Mouse (Mus musculus) adipocyte (in vitro differentiated cells): ENCODE measurements around the gene Srrm3.
A peak's percentile ranks its signal among the peaks of the same experiment; 100 is the strongest.

Experiments
- DNase-seq: peaks from one replicate; pipeline ENCODE4 v3.0.0-alpha.2; 2016; ENCODE audit warnings: low spot score

Srrm3 gene

DNA sequence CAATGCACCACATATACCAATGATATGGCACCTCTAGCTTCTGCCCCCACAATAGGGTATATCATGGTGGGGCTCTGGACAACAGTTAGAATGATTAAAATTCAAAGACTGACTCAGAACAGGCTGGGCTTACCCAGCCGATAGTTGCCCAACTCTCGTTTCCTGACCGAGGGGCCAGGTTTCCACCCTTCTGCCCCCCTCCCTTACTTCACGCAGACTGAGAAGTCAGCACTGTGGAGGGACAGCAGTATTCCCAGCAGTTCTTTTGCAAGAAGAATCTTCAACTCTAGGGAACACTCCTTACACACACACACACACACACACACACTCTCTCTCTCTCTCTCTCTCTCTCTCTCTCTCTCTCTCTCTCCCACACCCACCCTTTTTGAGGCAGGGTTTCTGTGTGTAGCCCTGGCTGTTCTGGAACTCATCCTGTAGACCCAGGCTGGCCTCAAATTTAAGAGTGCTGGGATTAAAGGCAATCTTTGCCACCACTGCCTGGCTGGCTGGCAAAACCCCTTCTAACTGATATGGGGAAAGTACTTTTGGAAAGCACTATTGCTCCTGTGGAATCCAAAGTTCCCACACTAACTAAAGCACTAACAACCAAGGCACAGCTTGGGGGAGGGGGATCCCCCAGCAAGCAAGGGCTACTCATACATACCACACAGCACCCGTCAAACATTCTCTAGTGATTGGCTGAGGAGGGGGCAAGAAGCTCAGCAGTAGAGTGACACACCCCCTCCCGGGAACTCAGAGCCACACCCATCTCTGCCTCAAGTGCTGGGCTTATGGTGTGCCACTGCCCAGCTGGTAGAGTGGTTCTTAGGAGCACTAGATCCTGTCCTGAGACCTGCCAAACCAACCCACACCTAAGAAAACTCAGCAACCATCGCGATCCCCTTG, 98.9 kb downstream of the Srrm3 start:
- DNase-seq: peak; percentile 71

DNA sequence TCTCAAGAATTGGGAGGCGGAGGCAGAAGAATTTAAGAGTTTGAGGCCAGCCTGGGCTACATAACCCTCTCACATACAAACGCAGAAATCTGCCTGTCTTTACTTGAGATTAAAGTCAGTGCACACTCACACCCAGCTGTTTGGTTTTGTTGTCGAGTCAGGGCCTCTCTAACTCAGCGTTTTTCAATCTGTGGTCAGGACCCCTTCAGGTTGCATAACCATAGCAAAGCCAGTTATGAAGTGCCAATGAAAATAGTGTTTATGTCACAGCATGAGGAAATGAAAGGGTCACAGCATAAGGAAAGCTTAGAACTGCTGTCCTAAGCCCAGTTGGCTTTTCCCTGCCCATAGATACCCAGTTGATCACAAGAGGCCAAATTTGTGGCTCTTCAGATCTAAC, 100.2 kb downstream of the Srrm3 start:
- DNase-seq: peak; percentile 72

DNA sequence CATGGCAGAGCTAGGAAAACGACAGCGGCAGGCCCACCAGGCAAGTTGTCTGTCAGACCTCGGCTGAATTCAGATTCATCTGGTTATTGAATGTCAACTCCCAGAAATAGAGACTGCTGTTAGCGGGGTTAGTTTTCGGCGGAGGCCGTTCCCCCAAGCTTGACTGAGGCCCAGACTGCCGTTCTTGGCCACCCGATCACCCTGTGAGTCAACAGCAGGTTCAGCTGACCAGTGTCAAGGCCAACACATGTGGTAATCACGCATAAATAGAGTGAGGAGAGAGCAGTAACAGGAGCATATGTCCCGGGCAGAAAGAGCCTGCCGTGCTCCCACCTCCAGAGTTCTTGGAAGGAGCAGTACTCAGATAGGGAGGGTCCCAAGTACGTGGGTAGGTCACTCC, 100.6 kb downstream of the Srrm3 start:
- DNase-seq: peak; percentile 86

DNA sequence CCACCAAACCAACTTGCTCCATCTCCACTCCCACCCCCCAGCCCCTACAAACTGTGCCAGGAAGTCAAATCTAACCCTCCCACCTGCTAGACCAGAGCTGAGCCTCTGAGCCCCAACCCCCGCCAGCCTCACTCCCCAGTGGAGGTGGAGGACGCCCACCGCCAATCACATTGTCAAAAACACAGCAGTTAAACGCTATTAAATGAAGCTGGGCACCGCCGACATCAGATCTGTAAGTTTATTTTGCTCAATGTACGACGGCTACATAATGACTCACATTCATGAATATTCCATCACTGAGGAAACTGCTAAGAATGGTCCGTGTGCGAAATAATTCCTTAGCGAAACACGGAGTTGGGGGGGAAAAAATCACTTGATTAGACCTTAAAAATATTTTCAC, 101.5 kb downstream of the Srrm3 start:
- DNase-seq: no peak

DNA sequence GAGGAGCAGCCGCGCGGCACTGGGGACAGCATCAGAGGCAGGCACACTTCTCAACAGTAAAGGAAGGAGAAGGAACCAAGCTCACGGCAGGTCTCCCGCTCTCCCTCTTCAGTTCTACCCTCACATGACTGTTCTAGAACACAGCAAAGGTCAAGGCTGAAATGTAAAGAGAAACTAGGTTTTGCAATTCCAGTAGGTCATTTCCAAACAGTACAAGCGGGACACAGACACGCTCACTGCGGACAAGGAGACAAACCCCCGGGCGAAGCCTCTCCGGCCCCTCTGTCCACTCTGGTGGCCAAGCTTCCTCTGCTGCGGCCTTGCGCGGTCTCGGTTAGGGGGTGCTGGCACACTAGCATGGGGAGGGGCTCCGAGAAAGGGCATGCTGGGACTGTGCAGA, 102.3 kb downstream of the Srrm3 start:
- peak; percentile 34 for DNase-seq

DNA sequence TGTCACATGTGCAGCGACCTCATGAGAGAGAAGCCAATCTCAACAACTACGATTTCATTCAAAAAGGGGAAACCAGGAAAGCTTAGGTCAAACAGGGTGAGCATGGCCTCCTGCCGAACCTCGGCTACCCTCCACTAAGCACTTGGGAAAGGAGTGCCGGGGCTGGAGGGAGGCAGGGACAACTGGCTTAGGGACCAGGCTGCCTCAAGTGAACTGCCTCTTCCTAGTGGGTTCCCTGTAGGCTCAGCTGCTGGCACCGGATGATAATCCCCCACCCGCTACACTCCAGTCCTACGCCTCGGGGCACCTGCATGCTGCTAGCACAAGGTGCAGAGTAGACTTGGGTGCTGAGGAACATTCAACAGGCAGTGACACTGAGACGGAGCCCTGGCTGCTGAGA, 103.0 kb downstream of the Srrm3 start:
- DNase-seq: no peak

DNA sequence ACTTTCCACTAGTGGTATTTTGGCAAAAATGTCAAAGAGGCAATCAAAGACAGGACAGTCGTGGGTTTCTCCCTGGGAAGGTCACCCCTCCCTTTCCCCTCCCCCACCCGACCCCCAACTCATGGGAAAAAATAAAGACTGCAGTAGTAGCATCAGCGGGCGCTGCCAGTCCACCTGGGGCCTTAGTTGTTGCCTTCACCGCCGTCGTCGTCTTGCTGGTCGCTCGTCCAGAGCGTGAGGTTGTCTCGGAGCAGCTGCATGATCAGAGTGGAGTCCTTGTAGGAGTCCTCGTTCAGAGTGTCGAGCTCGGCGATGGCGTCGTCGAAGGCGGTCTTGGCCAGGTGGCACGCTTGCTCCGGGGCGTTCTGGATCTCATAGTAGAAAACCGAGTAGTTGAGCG, 104.1 kb downstream of the Srrm3 start:
- DNase-seq: no peak

DNA sequence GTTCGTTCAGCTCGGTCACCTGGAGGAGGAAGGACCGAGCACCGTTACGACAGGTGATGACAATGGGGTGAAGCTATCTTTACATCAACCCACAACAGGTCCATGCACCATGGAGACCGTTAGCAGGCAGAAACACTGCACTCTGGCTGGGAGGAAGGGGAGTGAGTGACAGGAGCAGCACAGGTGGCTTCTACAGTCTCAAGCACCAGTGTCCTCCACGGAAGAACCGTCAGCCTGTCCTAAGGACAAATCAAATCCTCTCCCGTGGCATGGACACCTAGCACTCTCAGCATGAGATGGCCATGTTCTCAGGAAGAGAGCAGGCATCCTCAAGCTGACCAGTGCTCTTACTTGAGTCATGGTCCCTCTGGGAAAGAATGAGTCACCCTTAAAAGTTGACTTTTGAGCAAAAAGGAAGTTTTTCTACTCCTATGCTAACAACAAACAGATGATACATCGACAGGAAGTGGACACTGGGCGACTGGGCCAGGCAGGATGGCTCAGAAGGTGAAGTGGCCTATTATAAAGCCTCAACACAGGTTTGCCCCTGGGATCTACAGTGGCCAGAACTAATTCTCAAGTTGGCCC, 105.0 kb downstream of the Srrm3 start:
- DNase-seq: peak; percentile 67

DNA sequence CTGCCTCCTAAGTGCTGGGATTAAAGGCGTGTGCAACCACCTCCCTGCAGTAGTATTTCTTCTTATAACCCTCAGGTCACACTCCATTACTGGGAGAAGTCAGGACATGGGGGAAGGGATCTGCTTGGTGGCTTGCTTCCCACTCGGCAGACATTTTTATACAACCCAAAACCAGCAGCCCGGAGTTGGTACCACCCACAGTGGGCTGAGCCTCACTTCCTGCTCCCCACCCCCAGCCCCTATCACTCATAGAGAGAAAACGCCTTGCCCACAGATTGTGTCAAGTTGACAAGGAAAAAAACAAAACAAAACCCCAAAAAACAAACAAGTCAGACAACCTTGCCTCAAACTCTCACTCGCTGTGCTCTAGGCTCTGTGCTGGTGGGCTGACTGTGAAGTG, 106.5 kb downstream of the Srrm3 start:
- DNase-seq: peak; percentile 69

DNA sequence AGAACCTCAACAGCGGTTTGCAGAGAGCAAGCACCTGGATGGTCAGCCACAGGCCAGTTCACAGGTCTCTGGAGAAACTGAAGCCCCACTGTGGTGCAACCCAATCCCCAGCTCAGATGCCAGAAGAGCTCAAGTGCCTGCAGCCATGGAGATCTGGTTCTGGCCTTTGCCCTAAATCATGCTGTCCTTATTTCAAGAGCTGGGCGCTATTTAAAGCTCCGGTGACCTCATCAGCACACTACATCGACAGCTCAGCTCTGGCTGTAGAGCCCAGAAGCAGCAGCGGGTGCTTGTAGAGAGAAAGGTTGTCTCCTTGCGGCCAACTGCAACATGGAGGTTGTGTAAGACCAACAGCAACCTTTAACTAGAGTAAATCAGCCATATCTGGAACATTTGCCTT, 107.5 kb downstream of the Srrm3 start:
- peak; percentile 98 for DNase-seq

DNA sequence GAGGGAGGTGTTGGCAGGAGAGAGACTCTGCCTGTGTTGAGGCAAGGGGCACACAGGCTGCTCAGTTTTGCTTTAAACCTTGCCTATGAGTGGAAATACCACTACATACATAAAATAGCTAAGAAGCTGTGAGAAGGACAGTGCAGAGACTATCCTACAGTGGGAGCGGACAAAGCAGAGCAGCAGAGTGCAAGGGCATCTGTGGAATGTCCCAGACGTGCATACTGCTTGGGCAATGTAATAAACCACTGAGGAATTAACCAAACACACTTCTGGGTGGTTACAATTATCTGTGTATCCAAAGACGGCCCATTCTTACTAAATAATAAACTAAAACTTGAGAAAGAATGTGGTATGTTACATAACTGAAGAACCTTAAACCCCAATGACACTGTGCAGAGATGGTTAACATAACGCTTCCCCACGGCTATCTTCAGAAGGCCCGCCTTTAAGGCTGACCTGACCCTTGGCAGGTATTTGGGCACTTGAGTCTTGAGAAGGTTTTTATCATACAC, 109.4 kb downstream of the Srrm3 start:
- DNase-seq: peak; percentile 69

DNA sequence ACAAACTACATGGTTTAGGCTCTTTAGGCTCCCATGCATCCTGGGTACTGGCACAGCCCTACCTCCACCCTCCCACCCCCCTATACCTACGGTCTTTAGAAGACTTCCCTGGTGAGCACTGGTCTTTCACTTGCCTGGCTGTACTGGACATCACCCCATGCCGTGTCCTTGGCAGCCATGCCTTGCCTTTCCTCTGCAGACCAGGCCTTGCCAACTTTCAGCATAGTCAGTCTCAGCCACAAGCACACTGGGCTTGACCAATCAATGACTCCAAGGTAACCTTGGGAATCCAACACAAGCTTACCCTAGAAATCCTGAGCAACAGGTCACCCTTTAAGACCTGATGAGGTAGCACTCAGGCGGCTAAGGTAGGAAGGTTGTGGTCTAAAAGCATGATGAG, 109.9 kb downstream of the Srrm3 start:
- DNase-seq: peak; percentile 87

DNA sequence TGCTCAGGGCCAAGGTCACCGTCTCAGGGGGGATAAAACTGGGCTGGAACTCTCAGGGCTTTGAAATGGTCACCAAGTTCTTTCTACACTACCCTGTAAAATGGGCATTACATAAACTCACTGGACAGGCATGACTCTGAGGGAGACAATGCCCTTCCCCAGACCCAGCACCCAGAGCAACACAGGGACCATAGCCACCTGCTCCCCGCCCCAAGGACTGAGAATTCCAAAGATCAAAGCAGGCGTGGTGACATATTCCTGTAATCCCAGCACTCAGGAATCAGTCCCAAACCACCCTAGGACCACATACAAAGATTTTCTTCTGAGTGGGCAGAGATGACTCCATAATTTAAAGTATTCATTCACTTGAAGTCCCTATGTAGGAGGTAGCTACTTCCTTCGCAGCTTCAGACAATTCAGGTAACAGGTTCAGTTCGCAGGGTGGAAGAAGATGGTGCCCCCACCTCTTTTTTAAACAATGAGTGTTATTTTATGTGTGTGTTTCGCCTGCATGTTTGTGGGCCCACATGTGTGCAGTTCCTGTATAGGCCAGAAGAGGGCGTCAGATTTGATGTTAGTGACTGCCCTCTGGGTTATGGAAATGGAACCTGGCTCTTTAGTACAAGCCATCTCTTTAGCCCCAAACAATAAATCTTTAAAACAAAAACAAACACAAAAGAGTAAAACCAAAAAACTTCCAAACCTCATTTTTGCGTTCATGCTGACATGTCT, 110.8 kb downstream of the Srrm3 start:
- peak; percentile 37 for DNase-seq

DNA sequence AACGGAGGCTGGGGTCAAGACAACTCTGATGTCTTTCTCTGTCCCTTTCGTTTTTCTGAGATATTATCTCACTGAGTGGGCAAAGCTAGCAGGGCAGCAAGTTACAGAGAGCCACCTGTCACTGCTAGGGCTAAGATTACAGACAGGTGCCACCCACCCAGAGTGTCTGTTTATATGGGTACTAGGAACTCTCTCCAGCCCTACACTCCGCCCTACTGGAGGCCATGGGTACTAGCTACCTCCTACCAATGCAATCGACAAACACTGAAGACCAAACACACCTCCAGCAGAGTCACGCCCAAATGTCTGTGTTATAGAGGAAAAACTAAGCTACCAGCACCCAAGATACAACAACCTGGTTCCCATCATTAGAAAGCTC, 111.4 kb downstream of the Srrm3 start:
- peak; percentile 21 for DNase-seq

DNA sequence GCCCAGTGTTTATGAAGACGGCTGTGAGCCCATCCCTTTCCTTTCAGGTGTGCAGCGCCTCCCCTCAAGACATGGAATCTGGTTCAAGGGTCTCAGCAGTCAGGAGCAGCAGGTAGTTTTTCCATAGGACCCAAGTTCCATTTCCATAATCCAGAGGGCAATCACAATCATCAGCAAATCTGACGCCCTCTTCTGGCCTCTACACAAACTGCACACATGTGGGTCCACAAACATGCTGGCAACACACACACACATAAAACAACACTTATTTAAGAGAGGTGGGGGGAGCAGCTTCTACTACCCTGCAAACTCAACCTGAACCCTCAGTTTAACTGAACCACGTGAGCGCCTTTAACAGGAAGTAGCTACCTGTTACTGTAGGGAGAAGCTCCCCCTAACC, 111.9 kb downstream of the Srrm3 start:
- no peak for DNase-seq

DNA sequence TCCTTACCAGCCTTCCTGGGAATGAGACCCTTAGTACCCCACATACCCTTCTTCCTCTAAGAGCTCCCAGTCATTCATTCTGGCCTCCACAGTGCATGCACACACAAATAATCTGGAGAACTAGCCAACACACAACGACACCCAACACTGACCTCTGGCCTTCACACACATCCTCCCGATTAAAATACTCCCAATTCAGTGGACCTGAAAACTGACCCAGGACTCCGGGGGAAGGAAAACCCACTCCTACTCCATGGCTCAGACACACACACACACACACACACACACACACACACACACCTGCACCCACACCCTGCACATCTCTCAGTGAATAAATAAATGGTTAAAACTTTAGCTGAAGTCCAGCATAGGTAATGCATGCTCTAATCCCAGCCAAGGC, 113.2 kb downstream of the Srrm3 start:
- DNase-seq: no peak

DNA sequence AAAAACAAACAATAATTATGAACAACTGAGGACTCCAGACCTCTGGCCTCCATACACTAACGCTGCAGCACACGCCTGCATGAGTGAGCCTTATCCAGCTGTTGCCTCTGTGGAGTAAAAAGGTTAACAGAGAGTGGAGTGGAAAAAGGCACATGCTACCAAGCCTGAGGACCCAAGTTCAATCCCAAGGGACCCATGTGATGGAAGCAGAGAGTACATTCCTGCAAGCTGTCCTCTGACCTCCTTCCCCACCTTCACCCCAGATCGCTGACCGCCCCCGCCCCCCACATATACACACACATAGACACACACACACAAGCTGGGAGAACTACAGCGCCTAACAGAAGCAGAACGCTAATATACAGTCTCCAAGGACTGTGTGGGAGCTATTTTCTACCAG, 117.2 kb downstream of the Srrm3 start:
- peak; percentile 77 for DNase-seq
